Mouse (Mus musculus) frontal cortex, adult 2 months (tissue): ENCODE data around the gene Elfn1. TPM values are rescaled to one million over a fixed set of nuclear protein-coding genes. Genes with fewer than 3 reads are reported as not detected.
A peak's percentile ranks its signal among the peaks of the same experiment; 100 is the strongest.

Experiments used
- DNase-seq, 2 experiments: peaks; one replicate each; pipeline ENCODE4 v3.0.0; 2022; ENCODE audit warnings: low spot score in 1 of 2; ENCODE audit errors: extremely low spot score in 1 of 2
- polyA plus RNA-seq: library from polyadenylated mRNA; depleted of rRNA; stranded (reverse); fragments of >200 nt; gene quantifications from 2 replicates; pipeline ENCODE4 v1.2.3, GENCODE M21; 2012; rRNA removed

Gene Elfn1
- polyA plus RNA-seq, 1 experiment, result 33.4 TPM

- peak in 1 of 2 experiments; percentile 23 for DNase-seq
Measured at GRCm38 (mm10) chr5:140018780-140019179, 111.0 kb downstream of the Elfn1 start.

- no peak for DNase-seq
Measured at GRCm38 (mm10) chr5:140019616-140020015, 111.9 kb downstream of the Elfn1 start.

GRCm38 (mm10) chr5:140021755-140022154 is 114.0 kb downstream of the Elfn1 start:
- DNase-seq, result peak; percentile 28 to 56

- DNase-seq, result no peak
Measured at GRCm38 (mm10) chr5:140022861-140023260, 115.1 kb downstream of the Elfn1 start.

- peak in 1 of 2 experiments; percentile 42 for DNase-seq
Measured at GRCm38 (mm10) chr5:140023941-140024500, 116.3 kb downstream of the Elfn1 start.

Other genes starting within 250 kb of the Elfn1 start
- gene Micall2, start 171.6 kb upstream of the Elfn1 start, polyA plus RNA-seq, result 1.9 and 2.5 TPM in 2 replicates
- gene Ints1, start 132.3 kb upstream of the Elfn1 start, polyA plus RNA-seq, result 70.4 and 73.5 TPM in 2 replicates
- 6.9 and 7.3 TPM in 2 replicates for gene Mafk, start 116.4 kb upstream of the Elfn1 start, polyA plus RNA-seq
- gene Tmem184a, start 88.0 kb upstream of the Elfn1 start, polyA plus RNA-seq, result 0.10 and 0.34 TPM in 2 replicates
- not detected in 2 replicates for gene Gm26938, start 81.5 kb upstream of the Elfn1 start, polyA plus RNA-seq
- gene Psmg3, start 81.1 kb upstream of the Elfn1 start, polyA plus RNA-seq, result 29.9 and 32.5 TPM in 2 replicates